Mouse (Mus musculus): ENCODE results near the gene Syn3.

DNA sequence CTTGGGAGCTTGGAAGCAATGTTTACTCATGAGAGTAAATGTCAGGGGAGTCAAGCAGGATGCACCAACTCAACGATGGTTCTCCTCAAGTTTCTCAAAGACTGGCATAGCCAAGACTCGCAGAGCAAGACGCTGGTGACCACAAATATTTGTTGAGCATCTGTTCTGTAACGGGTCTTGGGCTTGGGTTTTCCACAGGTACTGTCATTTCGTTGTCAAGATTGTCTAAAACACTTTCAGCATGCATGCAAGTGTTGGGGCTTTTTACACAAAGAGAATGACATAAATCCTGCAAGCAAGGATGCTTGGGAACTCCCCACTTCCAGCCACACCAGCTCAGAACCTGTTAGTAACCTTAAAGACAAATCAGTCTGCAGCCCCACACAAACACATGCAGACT is 10.2 kb downstream of the Syn3 start:
- TF ChIP-seq POLR2A (IDR thresholded peaks at IDR 0.05; ENCODE audit: control insufficient read depth, extremely low read depth, insufficient read depth, low read length, poor library complexity), result no peak
- no peak for TF ChIP-seq CTCF (IDR thresholded peaks at IDR 0.05; ENCODE audit: borderline replicate concordance, control insufficient read depth, extremely low read depth, insufficient read depth, low read length, poor library complexity)

All from thymus, adult 2 months (tissue).